Mouse (Mus musculus): ENCODE data around the gene Cldn20. TPM values are rescaled to one million over a fixed set of nuclear protein-coding genes. Genes with fewer than 3 reads are reported as not detected.

Gene Cldn20
- total and polyA plus RNA-seq, 3 experiments, result 0.31 to 0.52 TPM; not detected in 1

DNA sequence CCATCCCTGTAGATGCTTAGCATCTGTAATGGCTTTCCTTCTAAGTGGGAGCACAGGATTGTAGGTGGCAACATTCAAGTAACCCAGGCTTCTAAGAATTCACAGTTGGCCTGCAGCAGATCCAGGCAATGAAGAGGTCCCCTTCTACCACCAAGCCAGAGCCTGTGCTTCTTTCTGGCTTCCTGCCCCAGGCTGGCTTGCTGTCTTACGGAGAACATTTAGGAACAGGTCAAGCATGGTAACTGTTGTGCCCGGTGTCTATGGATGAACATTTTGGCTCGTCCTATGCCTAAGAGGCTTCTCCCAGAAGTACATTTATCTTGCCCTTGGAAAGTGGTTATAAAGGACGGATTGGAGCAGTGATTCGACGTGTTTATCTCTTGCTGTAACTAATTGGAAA is 40.7 kb upstream of the Cldn20 start:
- Histone ChIP-seq H3K36me3 (ENCODE audit: control insufficient read depth in 1 of 2, insufficient read depth in 2 of 2, low read length in 2 of 2) (peaks cover 0 to 18% of the 10 kb centered on the region in 2 experiments; a peak in 2 of 4 replicates), H3K9me3 (replicated peaks; ENCODE audit: insufficient read depth, low read length) (no peaks in the 10 kb centered on the region), H3K27ac (ENCODE audit: control insufficient read depth, low read depth, low read length) (no peak overlapping the region), H3K4me3 (ENCODE audit: control insufficient read depth in 1 of 2, insufficient read depth in 1 of 2, low read depth in 2 of 2, low read length in 2 of 2) (no peak overlapping the region), H3K79me2 (ENCODE audit: control insufficient read depth, insufficient read depth, low read length, poor library complexity) (no peaks in the 10 kb centered on the region), H3K27me3 (ENCODE audit: control insufficient read depth in 1 of 2, insufficient read depth in 2 of 2, low read length in 2 of 2) (no peaks in the 10 kb centered on the region), H3K4me1 (ENCODE audit: control insufficient read depth in 1 of 2, insufficient read depth in 2 of 2, low read length in 2 of 2) (peaks cover 7 to 21% of the 10 kb centered on the region in 2 experiments), H3K9ac (ENCODE audit: control insufficient read depth, low read depth, low read length, poor library complexity, severe bottlenecking) (no peak overlapping the region)
- no peak for DNase-seq (ENCODE audit: low read depth, low spot score)
- TF ChIP-seq CHD1 (IDR thresholded peaks at IDR 0.05; ENCODE audit: low read depth, low read length), result no peak
- TF ChIP-seq BHLHE40 (IDR thresholded peaks at IDR 0.05; ENCODE audit: borderline replicate concordance, low read depth, low read length), result no peak
- no peak for TF ChIP-seq MEF2A (IDR thresholded peaks at IDR 0.05; ENCODE audit: extremely low read depth, insufficient replicate concordance, low read depth, low read length, poor library complexity, severe bottlenecking)
- TF ChIP-seq GATA1 (IDR thresholded peaks at IDR 0.05; ENCODE audit: low read depth, low read length), result no peak
- no peak for TF ChIP-seq TCF12 (IDR thresholded peaks at IDR 0.05; ENCODE audit: low read depth, low read length)
- no peak for TF ChIP-seq UBTF (IDR thresholded peaks at IDR 0.05; ENCODE audit: borderline replicate concordance, insufficient read depth, low read depth, low read length)
- TF ChIP-seq ZKSCAN1 (IDR thresholded peaks at IDR 0.05; ENCODE audit: low read depth, low read length), result no peak
- TF ChIP-seq MYC (IDR thresholded peaks at IDR 0.05; ENCODE audit: low read depth, low read length), result no peak
- no peak for TF ChIP-seq KAT2A (conservative IDR thresholded peaks at IDR 0.05; ENCODE audit: low read depth, low read length)
- TF ChIP-seq ELF1 (IDR thresholded peaks at IDR 0.05; ENCODE audit: low read depth, low read length), result no peak
- no peak for TF ChIP-seq HCFC1 (IDR thresholded peaks at IDR 0.05; ENCODE audit: low read depth, low read length)
- TF ChIP-seq GABPA (IDR thresholded peaks at IDR 0.05; ENCODE audit: low read depth, low read length), result no peak
- no peak for TF ChIP-seq USF2 (IDR thresholded peaks at IDR 0.05; ENCODE audit: borderline replicate concordance in 1 of 2, insufficient read depth in 1 of 2, low read depth in 1 of 2, low read length in 2 of 2)
- TF ChIP-seq TBP (IDR thresholded peaks at IDR 0.05; ENCODE audit: low read depth, low read length), result no peak
- no peak for TF ChIP-seq USF1 (IDR thresholded peaks at IDR 0.05; ENCODE audit: low read depth, low read length)

DNA sequence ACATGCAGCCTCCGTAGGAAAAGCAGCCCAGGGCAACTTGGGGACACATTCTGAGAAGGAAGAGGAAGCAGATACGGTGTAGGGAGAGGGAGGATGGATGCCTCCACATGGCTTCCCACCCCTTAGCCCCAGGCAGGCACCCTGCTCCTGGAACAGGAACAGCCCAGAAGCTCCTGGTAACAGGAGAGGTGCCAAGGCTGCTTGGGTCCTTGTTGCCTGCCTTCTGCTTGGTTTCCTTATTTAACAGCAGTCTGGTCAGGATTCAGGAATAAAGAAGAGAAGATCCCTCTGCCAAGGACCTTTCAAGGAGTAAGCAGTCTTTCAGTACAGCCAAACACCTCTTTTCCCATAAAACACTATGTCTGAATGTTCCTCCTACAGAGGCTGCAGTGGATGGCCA is 36.8 kb upstream of the Cldn20 start:
- H3K9me3 ChIP-seq (replicated peaks; ENCODE audit: insufficient read depth, low read length), result no peaks in the 10 kb centered on the region
- H3K4me1 ChIP-seq (ENCODE audit: control insufficient read depth in 1 of 2, insufficient read depth in 2 of 2, low read length in 2 of 2), result 0 out of 4 replicates have a peak, but pooled peaks cover 0 to 2% of the 10 kb centered on the region in 2 experiments
- no peaks in the 10 kb centered on the region for H3K27me3 ChIP-seq (ENCODE audit: control insufficient read depth in 1 of 2, insufficient read depth in 2 of 2, low read length in 2 of 2)
- no peaks in the 10 kb centered on the region for H3K79me2 ChIP-seq (ENCODE audit: control insufficient read depth, insufficient read depth, low read length, poor library complexity)
- H3K27ac ChIP-seq (ENCODE audit: control insufficient read depth, low read depth, low read length), result no peak overlapping the region
- H3K4me3 ChIP-seq (ENCODE audit: control insufficient read depth in 1 of 2, insufficient read depth in 1 of 2, low read depth in 2 of 2, low read length in 2 of 2), result no peak overlapping the region
- no peak for DNase-seq (ENCODE audit: low read depth, low spot score)
- H3K36me3 ChIP-seq (ENCODE audit: control insufficient read depth in 1 of 2, insufficient read depth in 2 of 2, low read length in 2 of 2), result no peaks in the 10 kb centered on the region
- no peak for TF ChIP-seq CTCF (IDR thresholded peaks at IDR 0.05 in 2 of 3, conservative IDR thresholded peaks at IDR 0.05 in 1 of 3; ENCODE audit: control insufficient read depth in 1 of 3, insufficient read depth in 1 of 3, low read depth in 2 of 3, low read length in 3 of 3, poor library complexity in 1 of 3, severe bottlenecking in 1 of 3)
- no peak for TF ChIP-seq KAT2A (conservative IDR thresholded peaks at IDR 0.05; ENCODE audit: low read depth, low read length)
- no peak for TF ChIP-seq MAFK (IDR thresholded peaks at IDR 0.05; ENCODE audit: borderline replicate concordance, low read depth, low read length)
- TF ChIP-seq ZC3H11A (IDR thresholded peaks at IDR 0.05; ENCODE audit: low read depth, low read length), result no peak
- no peak for TF ChIP-seq JUND (IDR thresholded peaks at IDR 0.05; ENCODE audit: low read depth, low read length)
- TF ChIP-seq RAD21 (IDR thresholded peaks at IDR 0.05; ENCODE audit: low read depth, low read length), result no peak
- no peak for TF ChIP-seq POLR2AphosphoS5 (IDR thresholded peaks at IDR 0.05; ENCODE audit: borderline replicate concordance, low read depth, low read length)
- TF ChIP-seq ZMIZ1 (IDR thresholded peaks at IDR 0.05; ENCODE audit: low read depth, low read length), result no peak
- no peak overlapping the region for H3K9ac ChIP-seq (ENCODE audit: control insufficient read depth, low read depth, low read length, poor library complexity, severe bottlenecking)
